Mouse (Mus musculus) CH12.LX (cell line): Measurements from ENCODE around the gene 1700017D01Rik. TPM values are rescaled to one million over a fixed set of nuclear protein-coding genes. Genes with fewer than 3 reads are reported as not detected.

Experiments used
- DNase-seq: peaks from one replicate; pipeline ENCODE4 v3.0.0-alpha.2; 2013; ENCODE audit errors: extremely low read depth
- H3K27ac ChIP-seq: 2 replicates; pipeline ENCODE4 v1.5.1; 2012; ENCODE audit warnings: low read depth, mild to moderate bottlenecking, control low read depth, moderate library complexity; ENCODE audit not compliant: insufficient read depth
- H3K27me3 ChIP-seq: replicated peaks from 2 replicates; pipeline ENCODE3; 2012; ENCODE audit warnings: inconsistent platforms
- H3K36me3 ChIP-seq, 2 experiments: replicated peaks in 1 of 2; 2 replicates each; pipeline versions ENCODE3 to v1.6.1; 2012; ENCODE audit warnings: inconsistent platforms in 1 of 2, low read length in 1 of 2, mild to moderate bottlenecking in 1 of 2, mixed read lengths in 1 of 2, moderate library complexity in 1 of 2; ENCODE audit not compliant: control insufficient read depth in 1 of 2, insufficient read depth in 1 of 2
- H3K4me1 ChIP-seq, 2 experiments: 2 replicates each; pipeline ENCODE4 v1.6.1; 2012; ENCODE audit warnings: inconsistent platforms in 1 of 2, moderate library complexity in 1 of 2; ENCODE audit not compliant: insufficient read depth in 2 of 2, control insufficient read depth in 1 of 2
- H3K4me2 ChIP-seq: 2 replicates; pipeline ENCODE4 v1.6.1; 2012; ENCODE audit warnings: low read depth, mild to moderate bottlenecking, control low read depth; ENCODE audit not compliant: poor library complexity, insufficient read depth, severe bottlenecking
- H3K4me3 ChIP-seq, 3 experiments: fragments of 150-350 bp in 1 of 3; sonication (generic) in 1 of 3; replicated peaks in 1 of 3; 2 replicates each; pipeline versions ENCODE3 to v1.5.1; 2011 to 2012; ENCODE audit warnings: low read depth in 2 of 3, low read length in 2 of 3, mild to moderate bottlenecking in 2 of 3, moderate library complexity in 2 of 3, control low read depth in 1 of 3, improper control_type of control experiment in 1 of 3, inconsistent platforms in 1 of 3, mixed read lengths in 1 of 3; ENCODE audit not compliant: poor library complexity in 1 of 3
- H3K79me2 ChIP-seq: replicated peaks from 2 replicates; pipeline ENCODE4 v1.6.1; 2012; ENCODE audit warnings: mild to moderate bottlenecking, moderate library complexity; ENCODE audit not compliant: control insufficient read depth, poor library complexity, insufficient read depth, severe bottlenecking; ENCODE audit errors: extremely low read depth
- H3K9ac ChIP-seq: 2 replicates; pipeline ENCODE4 v1.6.1; 2012; ENCODE audit warnings: low read depth, mild to moderate bottlenecking, control low read depth, moderate library complexity; ENCODE audit not compliant: insufficient read depth
- H3K9me3 ChIP-seq: replicated peaks from 2 replicates; pipeline ENCODE3; 2012; ENCODE audit warnings: low read length, inconsistent platforms, mixed read lengths
- CTCF ChIP-seq, 2 experiments: IDR thresholded peaks in 1 of 2; conservative IDR thresholded peaks in 1 of 2; 2 replicates each; pipeline ENCODE4 v1.5.1; 2011 to 2012; ENCODE audit warnings: low read depth in 2 of 2, low read length in 2 of 2, improper control_type of control experiment in 1 of 2, inconsistent platforms in 1 of 2, mild to moderate bottlenecking in 1 of 2, moderate library complexity in 1 of 2
- E2F4 ChIP-seq: IDR thresholded peaks from 2 replicates; pipeline ENCODE4 v1.6.1; 2011; ENCODE audit warnings: low read depth, low read length, improper control_type of control experiment; ENCODE audit not compliant: insufficient replicate concordance
- ELF1 ChIP-seq: IDR thresholded peaks from 2 replicates; pipeline ENCODE4 v1.6.1; 2014; ENCODE audit warnings: low read depth, mild to moderate bottlenecking, inconsistent platforms, low read length, improper control_type of control experiment
- EP300 ChIP-seq: IDR thresholded peaks from 2 replicates; pipeline ENCODE4 v1.6.1; 2011; ENCODE audit warnings: low read length, improper control_type of control experiment
- GABPA ChIP-seq: IDR thresholded peaks from 2 replicates; pipeline ENCODE4 v1.6.1; 2012; ENCODE audit warnings: low read depth, low read length, improper control_type of control experiment, inconsistent platforms; ENCODE audit not compliant: insufficient replicate concordance
- HCFC1 ChIP-seq: IDR thresholded peaks from 2 replicates; pipeline ENCODE4 v1.6.1; 2012; ENCODE audit warnings: low read depth, mild to moderate bottlenecking, inconsistent platforms, low read length, improper control_type of control experiment
- IRF4 ChIP-seq: IDR thresholded peaks from 2 replicates; pipeline ENCODE4 v1.6.1; 2014; ENCODE audit warnings: low read depth, mild to moderate bottlenecking, inconsistent platforms, low read length, improper control_type of control experiment
- JUND ChIP-seq: conservative IDR thresholded peaks from 2 replicates; pipeline ENCODE4 v1.6.1; 2011; ENCODE audit warnings: low read depth, low read length, improper control_type of control experiment
- MAX ChIP-seq: IDR thresholded peaks from 2 replicates; pipeline ENCODE4 v1.6.1; 2011; ENCODE audit warnings: low read length, improper control_type of control experiment
- MAZ ChIP-seq: IDR thresholded peaks from 2 replicates; pipeline ENCODE4 v1.6.1; 2012; ENCODE audit warnings: low read depth, mild to moderate bottlenecking, inconsistent platforms, low read length, improper control_type of control experiment, moderate library complexity
- MYC ChIP-seq: IDR thresholded peaks from 2 replicates; pipeline ENCODE4 v1.6.1; 2011; ENCODE audit warnings: low read depth, mild to moderate bottlenecking, improper control_type of control experiment, low read length
- NELFE ChIP-seq: IDR thresholded peaks from 2 replicates; pipeline ENCODE4 v1.6.1; 2011; ENCODE audit warnings: low read depth, low read length, improper control_type of control experiment
- PAX5 ChIP-seq: IDR thresholded peaks from 2 replicates; pipeline ENCODE4 v1.6.1; 2012; ENCODE audit warnings: low read length, inconsistent platforms, mixed read lengths
- POLR2A ChIP-seq: IDR thresholded peaks from 2 replicates; pipeline ENCODE4 v1.6.1; 2011; ENCODE audit warnings: low read depth, mild to moderate bottlenecking, improper control_type of control experiment, low read length
- RCOR1 ChIP-seq: conservative IDR thresholded peaks from 2 replicates; pipeline ENCODE4 v1.6.1; 2012; ENCODE audit warnings: low read depth, mild to moderate bottlenecking, inconsistent platforms, low read length, improper control_type of control experiment
- TBP ChIP-seq: conservative IDR thresholded peaks from 2 replicates; pipeline ENCODE4 v1.6.1; 2011; ENCODE audit warnings: low read depth, low read length, improper control_type of control experiment
- UBTF ChIP-seq: IDR thresholded peaks from 2 replicates; pipeline ENCODE4 v1.6.1; 2012; ENCODE audit warnings: low read depth, mild to moderate bottlenecking, inconsistent platforms, low read length, improper control_type of control experiment, moderate library complexity
- USF1 ChIP-seq: IDR thresholded peaks from 2 replicates; pipeline ENCODE4 v1.6.1; 2014; ENCODE audit warnings: low read depth, mild to moderate bottlenecking, inconsistent platforms, low read length, improper control_type of control experiment
- USF2 ChIP-seq: conservative IDR thresholded peaks from 2 replicates; pipeline ENCODE4 v1.6.1; 2011; ENCODE audit warnings: low read depth, low read length, improper control_type of control experiment
- ZC3H11A ChIP-seq: IDR thresholded peaks from 2 replicates; pipeline ENCODE4 v1.6.1; 2012; ENCODE audit warnings: low read depth, mild to moderate bottlenecking, inconsistent platforms, low read length, improper control_type of control experiment
- ZKSCAN1 ChIP-seq: IDR thresholded peaks from 2 replicates; pipeline ENCODE4 v1.6.1; 2012; ENCODE audit warnings: low read depth, inconsistent platforms, low read length, improper control_type of control experiment, borderline replicate concordance
- ZMIZ1 ChIP-seq: IDR thresholded peaks from 2 replicates; pipeline ENCODE4 v1.6.1; 2012; ENCODE audit warnings: low read depth, mild to moderate bottlenecking, inconsistent platforms, low read length, improper control_type of control experiment
- ZNF384 ChIP-seq: IDR thresholded peaks from 2 replicates; pipeline ENCODE4 v1.6.1; 2012; ENCODE audit warnings: low read depth, low read length, improper control_type of control experiment, inconsistent platforms
- dilution Hi-C: fragments of 300-500 bp; cut with MboI; formaldehyde crosslinking; loops from 2 replicates; pipeline ENCODE4 v1.14.3; 2020; ENCODE audit warnings: low sequenced_read_pairs; ENCODE audit not compliant: extremely low pct_unique_long_range_greater_than_20kb, extremely low pct_ligation_motif_present
- in situ Hi-C: fragments of 300-500 bp; cut with MboI; formaldehyde crosslinking; loops from 3 replicates; pipeline ENCODE4 v1.14.3; 2019; ENCODE audit warnings: low sequenced_read_pairs, low pct_ligation_motif_present, low pct_unique_long_range_greater_than_20kb, mixed read lengths
- polyA plus RNA-seq: library from polyadenylated mRNA; unstranded; fragments of >175 nt; gene quantifications from 2 replicates; pipeline ENCODE4 v1.2.1, GENCODE M21; 2012; ENCODE audit warnings: low read depth; ENCODE audit not compliant: insufficient read length
- total RNA-seq, 2 experiments: library from RNA; depleted of rRNA; stranded (reverse); fragments of 300-350 nt in 1 of 2; fragments of >200 nt in 1 of 2; gene quantifications; 2 replicates each; pipeline ENCODE4 v1.2.3; 2012 to 2014

The 1700017D01Rik gene
- total and polyA plus RNA-seq, 3 experiments = not detected

DNA sequence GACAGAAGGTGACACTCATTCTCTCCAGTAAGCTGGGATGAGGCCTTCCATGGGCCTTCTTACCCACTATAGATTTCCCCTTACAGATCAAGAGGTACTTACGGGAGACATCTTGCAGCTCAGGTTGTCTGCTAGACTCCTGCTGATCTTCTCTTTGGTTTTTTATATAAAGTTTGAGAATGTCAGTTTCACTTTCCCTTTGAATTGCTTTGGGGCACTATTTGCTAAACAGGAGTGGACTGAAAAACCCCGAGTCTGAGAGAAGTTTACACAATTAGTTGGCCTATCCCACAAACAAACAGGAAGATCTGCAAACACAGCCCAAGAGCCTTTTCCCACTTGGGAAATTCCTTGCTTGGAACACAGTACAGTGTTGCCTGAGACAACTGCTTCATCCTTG is 80.4 kb downstream of the 1700017D01Rik start:
- H3K27ac ChIP-seq = no peak overlapping the region
- DNase-seq = no peak
- dilution Hi-C loops = no loop called here

DNA sequence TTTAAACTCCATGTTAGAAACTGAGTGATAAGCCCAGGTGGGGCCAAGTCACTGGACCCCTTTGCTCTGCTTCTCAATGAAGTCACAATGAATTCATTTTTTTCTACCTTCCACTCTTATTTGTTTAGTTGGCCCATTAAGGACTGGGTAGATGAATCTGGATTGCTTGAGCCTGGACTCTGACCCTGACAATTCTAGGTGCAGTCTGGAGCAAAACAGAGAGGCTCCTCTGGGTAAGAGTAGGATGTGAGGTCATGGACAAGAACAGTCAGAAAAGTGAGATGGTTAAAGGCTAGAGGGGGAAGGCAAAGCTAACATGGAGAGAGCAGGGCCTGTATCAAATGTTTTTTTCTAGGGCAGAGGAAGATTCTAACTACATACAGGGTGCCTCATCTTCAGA is 81.2 kb downstream of the 1700017D01Rik start:
- H3K4me1 ChIP-seq = peaks cover 2 to 37% of the 10 kb centered on the region in 2 experiments; a peak in 3 of 4 replicates
- H3K79me2 ChIP-seq = no peaks in the 10 kb centered on the region
- peak overlapping the region; percentile 20; the same call in 1 of the 2 replicates for H3K27ac ChIP-seq
- DNase-seq = no peak
- dilution Hi-C loops (no loop called here), in situ Hi-C loops (loop anchor here (25.0 kb wide), 1 partner anchor 563 kb away; the partner anchor contains the start of genes Ms4a2 and Ms4a6d)
- H3K4me3 ChIP-seq = peak overlapping the region in 1 of 3 experiments; percentile 9
- H3K36me3 ChIP-seq = no peaks in the 10 kb centered on the region
- no peaks in the 10 kb centered on the region for H3K9me3 ChIP-seq
- peak overlapping the region; percentile 86 for H3K9ac ChIP-seq
- TF ChIP-seq RCOR1 (no peak), ZNF384 (no peak), ZC3H11A (no peak), MAZ (no peak), MYC (no peak), ELF1 (no peak), UBTF (no peak), NELFE (no peak), CTCF (conservative IDR thresholded peaks at IDR 0.05 in 1 of 2, IDR thresholded peaks at IDR 0.05 in 1 of 2; ENCODE audit: low read depth in 2 of 2, low read length in 2 of 2) (no peak), IRF4 (no peak), PAX5 (no peak)
- peak overlapping the region; percentile 93 for H3K4me2 ChIP-seq
- H3K27me3 ChIP-seq = no peaks in the 10 kb centered on the region

More for the DNA sequence above, 80.4 kb downstream of the 1700017D01Rik start:
- peak overlapping the region in 2 of 3 experiments; percentile 5 to 26 for H3K4me3 ChIP-seq
- TF ChIP-seq MAZ (no peak), IRF4 (0 out of 2 replicates have a peak, but pooled peaks have one; percentile 23)
- H3K9ac ChIP-seq = peak overlapping the region; percentile 86
- no peaks in the 10 kb centered on the region for H3K79me2 ChIP-seq
- no peaks in the 10 kb centered on the region for H3K9me3 ChIP-seq
- H3K4me1 ChIP-seq = peaks cover 2 to 36% of the 10 kb centered on the region in 2 experiments; a peak in 3 of 4 replicates
- peak overlapping the region; percentile 93 for H3K4me2 ChIP-seq
- no peaks in the 10 kb centered on the region for H3K27me3 ChIP-seq
- in situ Hi-C loops = loop anchor here (25.0 kb wide), 1 partner anchor 287 kb away; the partner anchor contains the start of gene Ms4a7
- H3K36me3 ChIP-seq = no peaks in the 10 kb centered on the region

DNA sequence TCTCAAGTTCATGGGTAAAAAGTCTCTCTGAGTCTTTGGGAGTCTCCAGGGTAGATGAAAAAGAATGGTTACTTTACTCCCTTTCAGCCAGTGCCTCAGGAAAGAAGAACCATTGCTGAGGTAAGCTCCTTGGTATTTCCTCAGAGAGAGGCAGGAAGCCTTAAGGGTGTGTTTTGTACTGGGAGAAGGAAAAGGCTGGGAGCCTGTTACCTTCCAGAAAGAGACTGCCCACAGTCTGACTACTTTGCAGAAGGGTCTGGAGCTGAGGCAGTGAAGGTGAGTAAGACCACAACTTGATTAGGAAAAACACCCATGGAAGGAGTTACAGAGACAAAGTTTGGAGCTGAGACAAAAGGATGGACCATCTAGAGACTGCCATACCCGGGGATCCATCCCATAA is 82.2 kb downstream of the 1700017D01Rik start:
- Histone ChIP-seq H3K36me3 (no peaks in the 10 kb centered on the region), H3K9me3 (no peaks in the 10 kb centered on the region), H3K4me2 (peak overlapping the region; percentile 68)
- TF ChIP-seq ZKSCAN1 (no peak), GABPA (no peak), USF2 (no peak), JUND (no peak), HCFC1 (no peak), MAZ (no peak), RCOR1 (no peak), EP300 (no peak), TBP (no peak), ZMIZ1 (no peak), UBTF (no peak), USF1 (no peak), POLR2A (no peak), ZNF384 (no peak), NELFE (no peak), MAX (no peak), E2F4 (no peak), MYC (no peak)
- TF ChIP-seq, all 38 proteins: peak for 0
- dilution Hi-C loops = no loop called here
- Histone ChIP-seq H3K4me3 (peak overlapping the region; percentile 34 to 44 (median 39)), H3K9ac (peak overlapping the region; percentile 76), H3K27me3 (no peaks in the 10 kb centered on the region), H3K79me2 (no peaks in the 10 kb centered on the region), H3K27ac (peak overlapping the region; percentile 23; the same call in 1 of the 2 replicates), H3K4me1 (peaks cover 2 to 37% of the 10 kb centered on the region in 2 experiments; a peak in 3 of 4 replicates)
- in situ Hi-C loops = loop anchor here (25.0 kb wide), 1 partner anchor 564 kb away; the partner anchor contains the start of genes Ms4a2 and Ms4a6d
- no peak for DNase-seq
